Mouse (Mus musculus) kidney, embryonic 16.5 days (tissue): ENCODE results near the gene Pth1r. TPM values are rescaled to one million over a fixed set of nuclear protein-coding genes. Genes with fewer than 3 reads are reported as not detected.

Experiments
- ATAC-seq: fragments of 200-750 bp; cut with Nextera tagmentation; 2 replicates; pipeline ENCODE4 v1.8.0; 2017; ENCODE audit warnings: moderate TSS enrichment; ENCODE audit not compliant: low FRiP score, low TSS enrichment
- H3K27ac ChIP-seq: fragments of 300-500 bp; sonication (generic); 2 replicates; pipeline ENCODE4 v1.5.1; 2014; ENCODE audit warnings: low read length
- H3K27me3 ChIP-seq: fragments of 300-500 bp; sonication (generic); 2 replicates; pipeline ENCODE4 v1.6.1; 2014; ENCODE audit warnings: low read length, control low read depth, mixed read lengths; ENCODE audit not compliant: insufficient read depth
- H3K36me3 ChIP-seq: fragments of 300-500 bp; sonication (generic); 2 replicates; pipeline ENCODE4 v1.6.1; 2014; ENCODE audit warnings: low read length, control low read depth, mixed read lengths; ENCODE audit not compliant: insufficient read depth
- H3K4me1 ChIP-seq: fragments of 300-500 bp; sonication (generic); 2 replicates; pipeline ENCODE4 v1.6.1; 2014; ENCODE audit warnings: low read length, control low read depth, mixed read lengths; ENCODE audit not compliant: insufficient read depth
- H3K4me2 ChIP-seq: fragments of 300-500 bp; sonication (generic); replicated peaks from 2 replicates; pipeline ENCODE4 v1.6.1; 2014; ENCODE audit warnings: low read depth, low read length
- H3K4me3 ChIP-seq: fragments of 300-500 bp; sonication (generic); 2 replicates; pipeline ENCODE4 v1.5.1; 2014; ENCODE audit warnings: mild to moderate bottlenecking, low read length
- H3K9ac ChIP-seq: fragments of 300-500 bp; sonication (generic); replicated peaks from 2 replicates; pipeline ENCODE4 v1.6.1; 2014; ENCODE audit warnings: low read length
- H3K9me3 ChIP-seq: fragments of 300-500 bp; sonication (generic); 2 replicates; pipeline ENCODE4 v1.6.1; 2016; ENCODE audit warnings: low read length, control low read depth
- WGBS: fragments of 180-500 bp; shearing (Covaris S2); extraction: QIAGEN DNeasy Blood & Tissue Kit; methylation state at CpG from one replicate; pipeline ENCODE4 v1.1.7; 2014; 5-methylcytosine and 5-hydroxymethylcytosine counted together
- polyA plus RNA-seq: library from polyadenylated mRNA; unstranded; fragments of >200 nt; fragmentation: Nextera tagmentation; extraction: Ambion mirVana; gene quantifications from 2 replicates; pipeline ENCODE4 v1.2.1, GENCODE M21; 2015

The Pth1r gene
- polyA plus RNA-seq, 1 experiment from 2014 or later = 108 TPM

GRCm38 (mm10) chr9:110742295-110742950, 4.5 kb downstream of the Pth1r start:
- H3K36me3 ChIP-seq = peaks cover 6% of the 10 kb centered on the region; the same call in 1 of the 2 replicates
- peaks cover 47% of the 10 kb centered on the region for H3K4me1 ChIP-seq
- ATAC-seq = peak; percentile 37; the same call in 1 of the 2 replicates
- WGBS = 1% methylated on average over 51 of the region's 71 CpGs
- H3K9ac ChIP-seq = peak overlapping the region; percentile 83
- peak overlapping the region; percentile 85 for H3K27ac ChIP-seq
- no peaks in the 10 kb centered on the region for H3K9me3 ChIP-seq
- H3K4me3 ChIP-seq = peak overlapping the region; percentile 72
- peak overlapping the region; percentile 85 for H3K4me2 ChIP-seq
- no peaks in the 10 kb centered on the region; the same call in none of the 2 replicates for H3K27me3 ChIP-seq

DNA sequence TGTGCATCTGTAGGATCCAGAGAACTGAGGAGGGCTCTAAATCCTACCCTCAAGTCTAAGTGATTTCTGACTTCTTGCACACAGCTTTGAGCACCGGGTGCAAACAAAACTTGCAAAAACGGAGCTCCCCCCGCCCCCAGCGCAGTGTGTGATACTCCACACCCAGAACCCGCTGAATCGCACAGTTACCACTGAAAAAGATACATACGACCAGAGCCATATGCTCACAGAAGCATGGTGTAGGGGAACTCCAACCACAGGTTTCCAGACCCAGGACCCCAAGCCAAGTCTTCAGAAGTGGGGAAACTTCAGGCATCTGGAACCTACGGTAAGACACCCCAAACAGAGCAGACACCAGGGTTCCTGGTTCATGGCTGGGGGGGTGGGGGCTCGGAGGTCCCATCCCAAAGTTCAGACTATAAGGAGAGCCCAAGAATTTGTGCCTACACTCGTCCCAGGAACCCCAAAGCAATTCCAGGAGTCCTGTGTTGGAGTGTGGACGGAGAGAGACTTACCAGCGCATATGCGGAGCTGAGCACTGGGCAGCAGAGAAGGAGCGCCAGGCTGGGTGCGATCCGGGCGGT, 5.1 kb downstream of the Pth1r start, which contains the start of gene Myl3:
Myl3 (plus strand) TSS at position 151 of the 584 bp plus-strand sequence.
- peak within 1 kb of the TSS; percentile 83 for H3K9ac ChIP-seq
- no peaks in the 10 kb centered on the region; the same call in none of the 2 replicates for H3K27me3 ChIP-seq
- peaks cover 47% of the 10 kb centered on the region for H3K4me1 ChIP-seq
- H3K36me3 ChIP-seq = peaks cover 6% of the 10 kb centered on the region; the same call in 1 of the 2 replicates
- WGBS = 2% methylated on average over 17 of the region's 17 CpGs
- ATAC-seq = no peak
- no peaks in the 10 kb centered on the region for H3K9me3 ChIP-seq
- peak within 1 kb of the TSS; percentile 72 for H3K4me3 ChIP-seq
- H3K4me2 ChIP-seq = peak within 1 kb of the TSS; percentile 85
- peak within 1 kb of the TSS; percentile 85 for H3K27ac ChIP-seq

GRCm38 (mm10) chr9:110739961-110740360, 7.0 kb downstream of the Pth1r start:
- Histone ChIP-seq H3K4me3 (no peak overlapping the region), H3K9ac (no peak overlapping the region), H3K27me3 (peaks cover 4% of the 10 kb centered on the region), H3K27ac (no peak overlapping the region), H3K4me1 (peaks cover 47% of the 10 kb centered on the region), H3K36me3 (peaks cover 6% of the 10 kb centered on the region; the same call in 1 of the 2 replicates), H3K4me2 (no peak overlapping the region), H3K9me3 (no peaks in the 10 kb centered on the region)
- WGBS = 90% methylated on average over 7 of the region's 7 CpGs
- no peak for ATAC-seq

DNA sequence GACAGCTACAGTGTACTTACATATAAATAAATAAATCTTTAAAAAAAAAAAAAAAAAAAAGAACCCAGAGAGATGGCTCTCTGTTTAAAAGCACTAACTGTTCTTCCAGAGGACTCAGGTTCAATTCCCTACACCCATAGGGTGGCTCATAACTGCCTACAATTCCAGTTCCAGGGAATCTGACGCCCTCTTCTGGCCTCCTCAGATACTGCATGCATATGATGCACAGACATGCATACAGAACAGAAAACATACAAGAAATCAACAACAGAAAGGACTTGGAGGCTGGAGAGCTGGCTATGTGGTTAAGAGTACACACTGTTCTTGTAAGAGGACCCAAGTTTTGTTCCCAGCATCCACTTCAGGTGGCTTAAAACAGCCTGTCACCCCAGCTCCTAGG, 8.9 kb downstream of the Pth1r start:
- H3K36me3 ChIP-seq = peaks cover 6% of the 10 kb centered on the region; the same call in 1 of the 2 replicates
- H3K9me3 ChIP-seq = no peaks in the 10 kb centered on the region
- ATAC-seq = no peak
- H3K27ac ChIP-seq = no peak overlapping the region
- H3K4me1 ChIP-seq = peaks cover 63% of the 10 kb centered on the region
- H3K27me3 ChIP-seq = peaks cover 6% of the 10 kb centered on the region
- H3K4me2 ChIP-seq = no peak overlapping the region
- H3K4me3 ChIP-seq = no peak overlapping the region
- H3K9ac ChIP-seq = no peak overlapping the region
- WGBS = 27% methylated on average over 1 of the region's 1 CpGs

GRCm38 (mm10) chr9:110736362-110736761, 10.6 kb downstream of the Pth1r start:
- H3K27ac ChIP-seq = peak overlapping the region; percentile 52

GRCm38 (mm10) chr9:110734154-110734553, 12.8 kb downstream of the Pth1r start:
- H3K4me2 ChIP-seq = no peak overlapping the region
- H3K4me1 ChIP-seq = peaks cover 60% of the 10 kb centered on the region
- peaks cover 6% of the 10 kb centered on the region; the same call in 1 of the 2 replicates for H3K36me3 ChIP-seq
- no peak for ATAC-seq
- H3K9ac ChIP-seq = no peak overlapping the region
- H3K27me3 ChIP-seq = peaks cover 6% of the 10 kb centered on the region
- H3K27ac ChIP-seq = no peak overlapping the region
- WGBS = 73% methylated on average over 7 of the region's 7 CpGs
- no peaks in the 10 kb centered on the region for H3K9me3 ChIP-seq
- no peak overlapping the region for H3K4me3 ChIP-seq

More at GRCm38 (mm10) chr9:110736362-110736761, 10.6 kb downstream of the Pth1r start:
- Histone ChIP-seq H3K4me1 (peaks cover 71% of the 10 kb centered on the region), H3K9ac (peak overlapping the region; percentile 19; the same call in 1 of the 2 replicates), H3K27me3 (peaks cover 6% of the 10 kb centered on the region), H3K4me3 (no peak overlapping the region), H3K9me3 (no peaks in the 10 kb centered on the region), H3K4me2 (no peak overlapping the region), H3K36me3 (peaks cover 6% of the 10 kb centered on the region; the same call in 1 of the 2 replicates)
- no peak for ATAC-seq
- 22% methylated on average over 9 of the region's 9 CpGs for WGBS

DNA sequence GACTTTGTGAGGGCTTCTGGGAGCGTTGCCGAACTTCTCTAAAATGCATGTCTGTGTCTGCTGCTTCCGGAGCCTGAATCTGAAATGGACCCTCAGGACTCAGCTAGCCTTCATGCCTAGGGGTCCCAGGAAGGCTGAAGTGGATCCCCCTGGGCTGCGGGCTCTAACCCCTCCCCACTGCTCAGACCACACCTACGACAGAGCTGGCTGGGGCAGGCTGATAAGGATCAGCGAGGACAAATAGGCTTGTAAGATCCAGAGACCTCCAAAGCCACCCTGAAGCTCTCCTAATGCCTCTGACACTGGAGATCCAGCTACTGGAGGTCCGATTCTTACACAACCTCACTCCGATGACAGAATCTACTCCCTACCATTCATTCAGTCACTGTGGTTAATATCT, 13.8 kb downstream of the Pth1r start:
- WGBS = 5% methylated on average over 8 of the region's 8 CpGs

GRCm38 (mm10) chr9:110732623-110733022, 14.3 kb downstream of the Pth1r start:
- Histone ChIP-seq H3K27ac (peak overlapping the region; percentile 74), H3K36me3 (no peaks in the 10 kb centered on the region; the same call in 1 of the 2 replicates), H3K4me3 (peak overlapping the region; percentile 39), H3K9me3 (no peaks in the 10 kb centered on the region), H3K9ac (peak overlapping the region; percentile 54), H3K27me3 (peaks cover 7% of the 10 kb centered on the region), H3K4me2 (peak overlapping the region; percentile 61), H3K4me1 (peaks cover 61% of the 10 kb centered on the region)
- WGBS = 0% methylated on average over 25 of the region's 26 CpGs
- ATAC-seq = peak; percentile 95

More for the DNA sequence above, 13.8 kb downstream of the Pth1r start:
- Histone ChIP-seq H3K4me1 (peaks cover 60% of the 10 kb centered on the region), H3K4me3 (peak overlapping the region; percentile 39), H3K9me3 (no peaks in the 10 kb centered on the region), H3K9ac (peak overlapping the region; percentile 54), H3K27me3 (peaks cover 6% of the 10 kb centered on the region), H3K4me2 (peak overlapping the region; percentile 61), H3K27ac (peak overlapping the region; percentile 74), H3K36me3 (peaks cover under 1% of the 10 kb centered on the region; the same call in 1 of the 2 replicates)
- peak; percentile 20; the same call in 1 of the 2 replicates for ATAC-seq

DNA sequence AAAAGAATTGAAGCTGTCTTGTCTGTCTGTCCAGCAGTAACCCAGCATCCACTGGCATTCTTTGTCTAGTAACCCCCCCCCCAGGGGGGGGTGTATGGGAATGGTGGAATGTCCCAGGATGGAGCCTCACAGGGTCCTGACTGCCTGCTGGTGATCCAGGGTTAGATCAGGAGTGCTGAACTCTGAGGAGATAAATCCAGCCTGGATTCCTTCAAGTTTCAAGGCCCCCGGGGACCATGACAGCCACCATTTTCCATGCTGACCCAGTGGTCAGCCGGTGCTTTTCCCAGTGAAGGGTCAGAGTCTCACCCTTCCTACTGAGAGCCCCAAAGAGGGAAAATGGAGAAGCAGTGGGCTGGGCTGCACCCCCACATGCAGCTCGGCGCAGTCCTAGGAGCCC, 15.1 kb downstream of the Pth1r start:
- WGBS = 30% methylated on average over 4 of the region's 4 CpGs
- H3K9me3 ChIP-seq = no peaks in the 10 kb centered on the region
- H3K36me3 ChIP-seq = no peaks in the 10 kb centered on the region; the same call in none of the 2 replicates
- peak overlapping the region; percentile 48 for H3K27ac ChIP-seq
- peak; percentile 0; the same call in 1 of the 2 replicates for ATAC-seq
- H3K4me3 ChIP-seq = peak overlapping the region; percentile 39
- H3K4me1 ChIP-seq = peaks cover 62% of the 10 kb centered on the region
- peak overlapping the region; percentile 13 for H3K9ac ChIP-seq
- H3K27me3 ChIP-seq = peaks cover 15% of the 10 kb centered on the region
- H3K4me2 ChIP-seq = peak overlapping the region; percentile 61
